Mouse (Mus musculus) lung, postnatal 0 days (tissue): ENCODE results near the gene Pld4.

Experiments used
- CTCF ChIP-seq: IDR thresholded peaks from 2 replicates; pipeline ENCODE4 v1.5.1; 2016; ENCODE audit warnings: antibody characterized with exemption, mild to moderate bottlenecking
- EP300 ChIP-seq: IDR thresholded peaks from 2 replicates; pipeline ENCODE4 v1.6.1; 2016; ENCODE audit warnings: antibody characterized with exemption, mild to moderate bottlenecking, control low read depth

GRCm38 (mm10) chr12:112745716-112746115, 14.7 kb upstream of the Pld4 start:
- TF ChIP-seq CTCF (no peak), EP300 (no peak)
